Mouse (Mus musculus) neural tube, embryonic 12.5 days (tissue): Measurements from ENCODE around the gene Gprin1. TPM values are rescaled to one million over a fixed set of nuclear protein-coding genes. Genes with fewer than 3 reads are reported as not detected.

Source experiments
- polyA plus RNA-seq: library from polyadenylated mRNA; unstranded; fragments of >200 nt; fragmentation: Nextera tagmentation; extraction: Ambion mirVana; gene quantifications from 2 replicates; pipeline ENCODE4 v1.2.1, GENCODE M21; 2016

The Gprin1 gene
- polyA plus RNA-seq, 1 experiment from 2014 or later, result 37.6 TPM

Other genes starting within 250 kb of the Gprin1 start
- gene Simc1, start 246.1 kb downstream of the Gprin1 start, polyA plus RNA-seq, result 18.2 and 20.3 TPM in 2 replicates
- 239 and 254 TPM in 2 replicates for gene 4833439L19Rik, start 184.4 kb downstream of the Gprin1 start, polyA plus RNA-seq
- gene Arl10, start 174.9 kb downstream of the Gprin1 start, polyA plus RNA-seq, result 50.2 and 53.3 TPM in 2 replicates
- 58.0 and 66.2 TPM in 2 replicates for gene Nop16, start 159.8 kb downstream of the Gprin1 start, polyA plus RNA-seq
- 172 and 180 TPM in 2 replicates for gene Higd2a, start 159.7 kb downstream of the Gprin1 start, polyA plus RNA-seq
- 68.9 and 71.0 TPM in 2 replicates for gene Cltb, start 138.5 kb downstream of the Gprin1 start, polyA plus RNA-seq
- 77.1 and 86.9 TPM in 2 replicates for gene Faf2, start 128.1 kb downstream of the Gprin1 start, polyA plus RNA-seq
- 105 and 116 TPM in 2 replicates for gene Rnf44, start 56.0 kb downstream of the Gprin1 start, polyA plus RNA-seq
- 0.09 and 0.15 TPM in 2 replicates for gene Cdhr2, start 48.4 kb downstream of the Gprin1 start, polyA plus RNA-seq
- gene Sncb, start 16.7 kb upstream of the Gprin1 start, polyA plus RNA-seq, result 3.6 and 4.2 TPM in 2 replicates
- not detected in 2 replicates for gene Eif4e1b, start 34.1 kb upstream of the Gprin1 start, polyA plus RNA-seq
- gene Tspan17, start 39.5 kb upstream of the Gprin1 start, polyA plus RNA-seq, result 53.3 and 59.0 TPM in 2 replicates
- 5.9 and 7.7 TPM in 2 replicates for gene Unc5a, start 199.5 kb upstream of the Gprin1 start, polyA plus RNA-seq